Mouse (Mus musculus) liver (tissue): ENCODE results near the gene Scube3.

Experiments
- DNase-seq: peaks from one replicate; pipeline ENCODE4 v3.0.0-alpha.2; 2020; ENCODE audit warnings: mixed read lengths

Scube3 gene

GRCm38 (mm10) chr17:28135496-28135895, 6.4 kb upstream of the Scube3 start:
- DNase-seq, result no peak

GRCm38 (mm10) chr17:28136266-28136665, 5.7 kb upstream of the Scube3 start:
- DNase-seq, result peak; percentile 37

- no peak for DNase-seq
Measured at GRCm38 (mm10) chr17:28138013-28138412, 3.9 kb upstream of the Scube3 start.

- no peak for DNase-seq
Measured at GRCm38 (mm10) chr17:28138685-28139084, 3.3 kb upstream of the Scube3 start.

GRCm38 (mm10) chr17:28140431-28141204, 1.3 kb upstream of the Scube3 start:
- no peak for DNase-seq

GRCm38 (mm10) chr17:28141205-28141650, 713 bp upstream of the Scube3 start:
- no peak for DNase-seq

- no peak for DNase-seq
Measured at GRCm38 (mm10) chr17:28142700-28143610, 1.0 kb downstream of the Scube3 start.

- DNase-seq, result no peak
Measured at GRCm38 (mm10) chr17:28143751-28144150, 1.8 kb downstream of the Scube3 start.

- DNase-seq, result no peak
Measured at GRCm38 (mm10) chr17:28144241-28144640, 2.3 kb downstream of the Scube3 start.

- no peak for DNase-seq
Measured at GRCm38 (mm10) chr17:28148288-28148687, 6.3 kb downstream of the Scube3 start.

GRCm38 (mm10) chr17:28149734-28150133, 7.8 kb downstream of the Scube3 start:
- DNase-seq, result no peak

GRCm38 (mm10) chr17:28150456-28150855, 8.5 kb downstream of the Scube3 start:
- DNase-seq, result no peak

- DNase-seq, result no peak
Measured at GRCm38 (mm10) chr17:28153095-28153494, 11.2 kb downstream of the Scube3 start.

GRCm38 (mm10) chr17:28154970-28155369, 13.0 kb downstream of the Scube3 start:
- DNase-seq, result no peak

GRCm38 (mm10) chr17:28160361-28160760, 18.4 kb downstream of the Scube3 start:
- no peak for DNase-seq

- no peak for DNase-seq
Measured at GRCm38 (mm10) chr17:28161310-28161881, 19.5 kb downstream of the Scube3 start.

- DNase-seq, result peak; percentile 78
Measured at GRCm38 (mm10) chr17:28163666-28164065, 21.7 kb downstream of the Scube3 start.

- no peak for DNase-seq
Measured at GRCm38 (mm10) chr17:28170460-28171305, 28.7 kb downstream of the Scube3 start.

GRCm38 (mm10) chr17:28172690-28173089, 30.7 kb downstream of the Scube3 start:
- no peak for DNase-seq

- DNase-seq, result peak; percentile 85
Measured at GRCm38 (mm10) chr17:28176775-28177539, 35.0 kb downstream of the Scube3 start, which contains the start of gene Zfp523. Gene Zfp523, plus strand, starts transcription at chr17:28177129.

GRCm38 (mm10) chr17:28177540-28178046, 35.7 kb downstream of the Scube3 start:
- DNase-seq, result peak; percentile 71
